ENCODE assay signal across 8 mouse cellular contexts in the genomic region with DNA sequence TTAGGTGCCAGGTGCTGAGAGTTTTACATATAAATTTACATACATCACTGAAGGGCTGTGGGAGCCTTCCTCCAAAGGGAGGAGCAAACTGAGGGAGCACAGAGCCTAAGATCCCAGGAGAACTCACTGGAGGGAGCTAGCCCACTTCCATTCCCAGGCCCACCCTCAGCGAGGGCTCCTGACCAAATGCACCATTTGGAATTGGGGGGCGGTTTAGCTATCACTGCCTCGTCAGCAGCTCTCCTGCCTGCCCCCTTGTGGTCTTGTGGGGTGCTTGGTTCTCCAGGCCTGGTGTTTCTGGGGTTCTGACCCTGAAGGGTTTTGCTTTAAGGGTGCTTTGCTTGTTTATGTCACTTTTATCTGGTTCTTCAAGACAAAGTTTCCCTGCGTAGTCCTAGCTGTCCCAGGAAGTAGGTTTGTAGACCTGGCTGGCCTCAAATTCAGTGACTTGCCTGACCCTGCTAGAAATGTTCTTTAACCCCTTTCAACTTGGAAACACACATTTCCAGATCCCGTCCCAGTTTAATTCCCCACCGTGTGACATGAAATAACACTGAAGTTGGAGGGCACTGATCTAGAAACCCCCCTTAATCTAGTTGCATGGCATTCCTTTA.
DNase-seq lines count a peak whose midpoint lies in the region.

No protein-coding gene starts in this region.

- intact Hi-C loops in left cerebral cortex, postnatal 4 days (cut with DNase I): no loop called here
- intact Hi-C loops in left cerebral cortex, postnatal 14 days (cut with DNase I): no loop called here

- peak; percentile 34 to 72 for DNase-seq in adrenal gland, adult (ENCODE audit: inconsistent age in 2 of 2, low spot score in 1 of 2)
- no peak for DNase-seq in adrenal gland, adult 8-10 months
- DNase-seq in left cerebral cortex, postnatal 4 days: peak; percentile 45
- DNase-seq in left cerebral cortex, postnatal 14 days (ENCODE audit: low spot score in 2 of 2): no peak
- peak; percentile 28 for DNase-seq in c-Kit-positive CD71-positive TER-119-negative erythroid progenitor cells, embryonic 14.5 days (ENCODE audit: low read depth)
- peak; percentile 55 for DNase-seq in lung, postnatal 36 days
- DNase-seq in frontal cortex, postnatal 10 days (ENCODE audit: low spot score in 2 of 2): no peak
- no peak for DNase-seq in heart, adult 18-20 months

Comparison
In these comparisons a context has a peak if more than half of its experiments do, and no peak if none do; other contexts are left out.
1. DNase-seq: peak in adrenal gland, adult (2 of 2), left cerebral cortex, postnatal 4 days (single experiment), c-Kit-positive CD71-positive TER-119-negative erythroid progenitor cells, embryonic 14.5 days (single experiment) and lung, postnatal 36 days (single experiment); none in adrenal gland, adult 8-10 months (single experiment), left cerebral cortex, postnatal 14 days (0 of 2), frontal cortex, postnatal 10 days (0 of 2) and heart, adult 18-20 months (0 of 2).